Mouse (Mus musculus) ES-Bruce4 (cell line): ENCODE measurements around the gene Lpcat1. TPM values are rescaled to one million over a fixed set of nuclear protein-coding genes. Genes with fewer than 3 reads are reported as not detected.

Source experiments
- H3K27ac ChIP-seq: 2 replicates; pipeline ENCODE4 v1.5.1; 2012; ENCODE audit warnings: low read length, inconsistent platforms; ENCODE audit not compliant: insufficient read depth
- H3K27me3 ChIP-seq: 2 replicates; pipeline ENCODE4 v1.6.1; 2012; ENCODE audit warnings: mild to moderate bottlenecking, low read length, inconsistent platforms; ENCODE audit not compliant: control insufficient read depth, poor library complexity, insufficient read depth, severe bottlenecking
- H3K36me3 ChIP-seq: 2 replicates; pipeline ENCODE4 v1.6.1; 2012; ENCODE audit warnings: inconsistent platforms, mild to moderate bottlenecking, low read length, moderate library complexity; ENCODE audit not compliant: control insufficient read depth, poor library complexity, insufficient read depth, severe bottlenecking
- H3K4me1 ChIP-seq: one replicate; pipeline ENCODE4 v1.8.1; 2011; ENCODE audit warnings: low read length; ENCODE audit not compliant: control insufficient read depth, insufficient read depth
- H3K4me3 ChIP-seq: 2 replicates; pipeline ENCODE4 v1.5.1; 2011; ENCODE audit warnings: low read depth, mild to moderate bottlenecking, low read length
- H3K9ac ChIP-seq: 2 replicates; pipeline ENCODE4 v1.6.1; 2012; ENCODE audit warnings: low read depth, mild to moderate bottlenecking, inconsistent platforms; ENCODE audit not compliant: poor library complexity, severe bottlenecking
- H3K9me3 ChIP-seq: replicated peaks from 2 replicates; pipeline ENCODE4 v1.6.1; 2012; ENCODE audit warnings: mild to moderate bottlenecking, low read length, inconsistent platforms; ENCODE audit not compliant: control insufficient read depth, poor library complexity, insufficient read depth, severe bottlenecking
- CTCF ChIP-seq: IDR thresholded peaks from one replicate; pipeline ENCODE4 v1.8.1; 2011; ENCODE audit warnings: low read depth, low read length
- EP300 ChIP-seq: IDR thresholded peaks from 2 replicates; pipeline ENCODE4 v1.6.1; 2011; ENCODE audit warnings: low read depth, low read length; ENCODE audit not compliant: insufficient read depth
- POLR2A ChIP-seq: IDR thresholded peaks from one replicate; pipeline ENCODE4 v1.8.1; 2011; ENCODE audit warnings: low read length; ENCODE audit not compliant: insufficient read depth
- polyA plus RNA-seq: library from polyadenylated mRNA; stranded (reverse); fragments of >200 nt; gene quantifications from 2 replicates; pipeline ENCODE4 v1.2.4, GENCODE M21; 2011; ENCODE audit warnings: low read depth; ENCODE audit not compliant: missing spikeins, insufficient read depth, insufficient read length

The Lpcat1 gene
- polyA plus RNA-seq, 1 experiment = 44.8 TPM

DNA sequence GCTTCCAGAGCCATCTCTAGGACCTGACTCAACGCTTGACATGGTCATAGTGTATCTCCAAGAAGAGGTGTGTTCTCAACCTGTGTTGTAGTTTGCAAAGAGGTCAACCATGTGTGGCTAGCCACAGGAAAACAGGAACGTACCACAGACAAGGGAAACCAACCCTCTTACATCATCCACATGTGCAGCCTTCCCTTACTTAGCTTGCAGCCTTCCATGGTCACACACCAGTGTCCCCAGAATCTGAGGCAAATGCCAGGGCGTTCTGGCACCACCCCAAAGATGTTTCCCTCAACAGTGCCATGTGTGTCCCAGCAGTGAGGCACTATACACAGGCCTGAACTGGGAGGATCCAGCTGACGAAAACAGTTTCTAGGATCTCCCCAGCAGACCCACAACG, 9.3 kb downstream of the Lpcat1 start:
- TF ChIP-seq POLR2A = no peak
- no peak for TF ChIP-seq CTCF
- no peak for TF ChIP-seq EP300

GRCm38 (mm10) chr13:73476796-73477195, 9.8 kb downstream of the Lpcat1 start:
- Histone ChIP-seq H3K4me1 (peaks cover 2% of the 10 kb centered on the region), H3K4me3 (no peak overlapping the region), H3K27me3 (no peaks in the 10 kb centered on the region), H3K9me3 (no peaks in the 10 kb centered on the region), H3K27ac (no peak overlapping the region), H3K36me3 (no peaks in the 10 kb centered on the region), H3K9ac (no peak overlapping the region)
- TF ChIP-seq CTCF (no peak), POLR2A (no peak), EP300 (no peak)

More for the DNA sequence above, 9.3 kb downstream of the Lpcat1 start:
- Histone ChIP-seq H3K27ac (no peak overlapping the region), H3K27me3 (no peaks in the 10 kb centered on the region), H3K4me1 (peaks cover 2% of the 10 kb centered on the region), H3K36me3 (no peaks in the 10 kb centered on the region), H3K9ac (no peak overlapping the region), H3K9me3 (no peaks in the 10 kb centered on the region), H3K4me3 (no peak overlapping the region)

GRCm38 (mm10) chr13:73477841-73478240, 10.8 kb downstream of the Lpcat1 start:
- H3K4me1 ChIP-seq = peaks cover 2% of the 10 kb centered on the region
- H3K4me3 ChIP-seq = no peak overlapping the region
- H3K36me3 ChIP-seq = no peaks in the 10 kb centered on the region
- no peak overlapping the region for H3K9ac ChIP-seq
- no peaks in the 10 kb centered on the region for H3K9me3 ChIP-seq
- H3K27ac ChIP-seq = no peak overlapping the region
- H3K27me3 ChIP-seq = no peaks in the 10 kb centered on the region
- TF ChIP-seq POLR2A (no peak), CTCF (no peak), EP300 (no peak)

DNA sequence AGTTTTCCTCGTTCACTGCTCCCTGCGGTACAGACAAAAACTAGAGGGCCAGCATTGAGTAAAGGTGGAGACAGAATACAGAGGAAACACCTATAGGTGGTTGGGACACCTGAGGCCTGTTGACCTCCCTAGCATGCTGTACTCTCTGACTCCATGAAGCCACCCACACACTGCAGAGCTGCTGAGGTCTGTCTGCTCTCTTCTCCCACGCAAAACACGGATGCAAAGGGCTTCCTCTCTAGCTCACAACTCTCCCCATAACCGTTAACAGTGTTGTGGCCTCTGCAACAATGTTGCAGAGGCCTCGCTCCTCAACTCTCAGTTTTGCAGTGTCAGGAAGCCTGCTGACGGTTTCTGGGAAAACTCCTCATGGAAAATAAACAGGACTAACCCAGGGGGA, 15.5 kb downstream of the Lpcat1 start:
- Histone ChIP-seq H3K4me3 (no peak overlapping the region), H3K27ac (no peak overlapping the region), H3K27me3 (no peaks in the 10 kb centered on the region), H3K36me3 (peaks cover 10% of the 10 kb centered on the region), H3K9me3 (peaks cover 7% of the 10 kb centered on the region), H3K4me1 (no peaks in the 10 kb centered on the region), H3K9ac (no peak overlapping the region)
- TF ChIP-seq CTCF = no peak
- TF ChIP-seq EP300 = no peak

- Histone ChIP-seq H3K4me1 (no peaks in the 10 kb centered on the region), H3K27ac (no peak overlapping the region), H3K4me3 (no peak overlapping the region), H3K9ac (no peak overlapping the region), H3K9me3 (peaks cover 7% of the 10 kb centered on the region), H3K36me3 (peaks cover 10% of the 10 kb centered on the region), H3K27me3 (no peaks in the 10 kb centered on the region)
- TF ChIP-seq EP300 (no peak), POLR2A (no peak), CTCF (no peak)
Measured at GRCm38 (mm10) chr13:73483331-73483730, 16.3 kb downstream of the Lpcat1 start.

DNA sequence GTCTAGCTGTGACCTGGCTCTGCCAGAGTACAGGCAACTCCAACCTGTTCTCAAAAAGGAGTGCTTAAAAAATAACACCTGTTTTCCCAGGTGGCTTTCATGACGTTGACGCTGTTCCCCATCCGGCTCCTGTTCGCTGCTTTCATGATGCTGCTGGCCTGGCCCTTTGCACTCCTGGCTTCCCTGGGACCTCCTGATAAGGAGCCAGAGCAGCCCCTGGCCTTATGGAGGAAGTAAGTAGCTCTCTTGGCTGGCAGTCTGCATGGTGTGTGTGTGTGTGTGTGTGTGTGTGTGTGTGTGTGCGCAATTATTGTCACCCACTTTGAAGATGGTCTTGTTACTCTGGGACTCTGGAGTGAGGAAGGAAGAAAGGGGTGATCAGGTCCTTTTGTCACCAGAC, 17.2 kb downstream of the Lpcat1 start:
- H3K27me3 ChIP-seq = no peaks in the 10 kb centered on the region
- peaks cover 13% of the 10 kb centered on the region for H3K36me3 ChIP-seq
- H3K9ac ChIP-seq = no peak overlapping the region
- no peak overlapping the region for H3K27ac ChIP-seq
- H3K9me3 ChIP-seq = peaks cover 7% of the 10 kb centered on the region
- H3K4me3 ChIP-seq = no peak overlapping the region
- H3K4me1 ChIP-seq = no peaks in the 10 kb centered on the region
- TF ChIP-seq EP300 (no peak), CTCF (no peak), POLR2A (no peak)
